Mouse (Mus musculus) CH12.LX (cell line): ENCODE measurements around the gene Ism2. TPM values are rescaled to one million over a fixed set of nuclear protein-coding genes. Genes with fewer than 3 reads are reported as not detected.

Experiments
- DNase-seq: peaks from one replicate; pipeline ENCODE4 v3.0.0-alpha.2; 2013; ENCODE audit errors: extremely low read depth
- H3K27ac ChIP-seq: 2 replicates; pipeline ENCODE4 v1.5.1; 2012; ENCODE audit warnings: low read depth, mild to moderate bottlenecking, control low read depth, moderate library complexity; ENCODE audit not compliant: insufficient read depth
- H3K27me3 ChIP-seq: replicated peaks from 2 replicates; pipeline ENCODE3; 2012; ENCODE audit warnings: inconsistent platforms
- H3K36me3 ChIP-seq, 2 experiments: replicated peaks in 1 of 2; 2 replicates each; pipeline versions ENCODE3 to v1.6.1; 2012; ENCODE audit warnings: inconsistent platforms in 1 of 2, low read length in 1 of 2, mild to moderate bottlenecking in 1 of 2, mixed read lengths in 1 of 2, moderate library complexity in 1 of 2; ENCODE audit not compliant: control insufficient read depth in 1 of 2, insufficient read depth in 1 of 2
- H3K4me1 ChIP-seq, 2 experiments: 2 replicates each; pipeline ENCODE4 v1.6.1; 2012; ENCODE audit warnings: inconsistent platforms in 1 of 2, moderate library complexity in 1 of 2; ENCODE audit not compliant: insufficient read depth in 2 of 2, control insufficient read depth in 1 of 2
- H3K4me2 ChIP-seq: 2 replicates; pipeline ENCODE4 v1.6.1; 2012; ENCODE audit warnings: low read depth, mild to moderate bottlenecking, control low read depth; ENCODE audit not compliant: poor library complexity, insufficient read depth, severe bottlenecking
- H3K4me3 ChIP-seq, 3 experiments: fragments of 150-350 bp in 1 of 3; sonication (generic) in 1 of 3; replicated peaks in 1 of 3; 2 replicates each; pipeline versions ENCODE3 to v1.5.1; 2011 to 2012; ENCODE audit warnings: low read depth in 2 of 3, low read length in 2 of 3, mild to moderate bottlenecking in 2 of 3, moderate library complexity in 2 of 3, control low read depth in 1 of 3, improper control_type of control experiment in 1 of 3, inconsistent platforms in 1 of 3, mixed read lengths in 1 of 3; ENCODE audit not compliant: poor library complexity in 1 of 3
- H3K79me2 ChIP-seq: replicated peaks from 2 replicates; pipeline ENCODE4 v1.6.1; 2012; ENCODE audit warnings: mild to moderate bottlenecking, moderate library complexity; ENCODE audit not compliant: control insufficient read depth, poor library complexity, insufficient read depth, severe bottlenecking; ENCODE audit errors: extremely low read depth
- H3K9ac ChIP-seq: 2 replicates; pipeline ENCODE4 v1.6.1; 2012; ENCODE audit warnings: low read depth, mild to moderate bottlenecking, control low read depth, moderate library complexity; ENCODE audit not compliant: insufficient read depth
- H3K9me3 ChIP-seq: replicated peaks from 2 replicates; pipeline ENCODE3; 2012; ENCODE audit warnings: low read length, inconsistent platforms, mixed read lengths
- BHLHE40 ChIP-seq: IDR thresholded peaks from 2 replicates; pipeline ENCODE4 v1.6.1; 2011; ENCODE audit warnings: mild to moderate bottlenecking, low read depth, low read length, improper control_type of control experiment
- CHD1 ChIP-seq: IDR thresholded peaks from 2 replicates; pipeline ENCODE4 v1.6.1; 2012; ENCODE audit warnings: low read depth, low read length, improper control_type of control experiment, inconsistent platforms
- CTCF ChIP-seq, 2 experiments: IDR thresholded peaks in 1 of 2; conservative IDR thresholded peaks in 1 of 2; 2 replicates each; pipeline ENCODE4 v1.5.1; 2011 to 2012; ENCODE audit warnings: low read depth in 2 of 2, low read length in 2 of 2, improper control_type of control experiment in 1 of 2, inconsistent platforms in 1 of 2, mild to moderate bottlenecking in 1 of 2, moderate library complexity in 1 of 2
- E2F4 ChIP-seq: IDR thresholded peaks from 2 replicates; pipeline ENCODE4 v1.6.1; 2011; ENCODE audit warnings: low read depth, low read length, improper control_type of control experiment; ENCODE audit not compliant: insufficient replicate concordance
- HCFC1 ChIP-seq: IDR thresholded peaks from 2 replicates; pipeline ENCODE4 v1.6.1; 2012; ENCODE audit warnings: low read depth, mild to moderate bottlenecking, inconsistent platforms, low read length, improper control_type of control experiment
- IRF4 ChIP-seq: IDR thresholded peaks from 2 replicates; pipeline ENCODE4 v1.6.1; 2014; ENCODE audit warnings: low read depth, mild to moderate bottlenecking, inconsistent platforms, low read length, improper control_type of control experiment
- JUND ChIP-seq: conservative IDR thresholded peaks from 2 replicates; pipeline ENCODE4 v1.6.1; 2011; ENCODE audit warnings: low read depth, low read length, improper control_type of control experiment
- MAX ChIP-seq: IDR thresholded peaks from 2 replicates; pipeline ENCODE4 v1.6.1; 2011; ENCODE audit warnings: low read length, improper control_type of control experiment
- MEF2A ChIP-seq: IDR thresholded peaks from 2 replicates; pipeline ENCODE4 v1.6.1; 2014; ENCODE audit warnings: low read depth, mild to moderate bottlenecking, inconsistent platforms, low read length, improper control_type of control experiment, borderline replicate concordance
- MXI1 ChIP-seq: IDR thresholded peaks from 2 replicates; pipeline ENCODE4 v1.6.1; 2011; ENCODE audit warnings: mild to moderate bottlenecking, low read depth, low read length, improper control_type of control experiment
- NELFE ChIP-seq: IDR thresholded peaks from 2 replicates; pipeline ENCODE4 v1.6.1; 2011; ENCODE audit warnings: low read depth, low read length, improper control_type of control experiment
- NRF1 ChIP-seq: IDR thresholded peaks from 2 replicates; pipeline ENCODE4 v1.6.1; 2014; ENCODE audit warnings: low read depth, mild to moderate bottlenecking, inconsistent platforms, low read length, improper control_type of control experiment, moderate library complexity
- PAX5 ChIP-seq: IDR thresholded peaks from 2 replicates; pipeline ENCODE4 v1.6.1; 2012; ENCODE audit warnings: low read length, inconsistent platforms, mixed read lengths
- POLR2A ChIP-seq: IDR thresholded peaks from 2 replicates; pipeline ENCODE4 v1.6.1; 2011; ENCODE audit warnings: low read depth, mild to moderate bottlenecking, improper control_type of control experiment, low read length
- RAD21 ChIP-seq: IDR thresholded peaks from 2 replicates; pipeline ENCODE4 v1.6.1; 2011; ENCODE audit warnings: low read depth, mild to moderate bottlenecking, low read length, improper control_type of control experiment, moderate library complexity
- SIN3A ChIP-seq: IDR thresholded peaks from 2 replicates; pipeline ENCODE4 v1.6.1; 2012; ENCODE audit warnings: low read length, improper control_type of control experiment, inconsistent platforms
- SMC3 ChIP-seq: IDR thresholded peaks from 2 replicates; pipeline ENCODE4 v1.6.1; 2011; ENCODE audit warnings: low read depth, low read length, improper control_type of control experiment
- UBTF ChIP-seq: IDR thresholded peaks from 2 replicates; pipeline ENCODE4 v1.6.1; 2012; ENCODE audit warnings: low read depth, mild to moderate bottlenecking, inconsistent platforms, low read length, improper control_type of control experiment, moderate library complexity
- ZC3H11A ChIP-seq: IDR thresholded peaks from 2 replicates; pipeline ENCODE4 v1.6.1; 2012; ENCODE audit warnings: low read depth, mild to moderate bottlenecking, inconsistent platforms, low read length, improper control_type of control experiment
- ZNF384 ChIP-seq: IDR thresholded peaks from 2 replicates; pipeline ENCODE4 v1.6.1; 2012; ENCODE audit warnings: low read depth, low read length, improper control_type of control experiment, inconsistent platforms
- dilution Hi-C: fragments of 300-500 bp; cut with MboI; formaldehyde crosslinking; loops from 2 replicates; pipeline ENCODE4 v1.14.3; 2020; ENCODE audit warnings: low sequenced_read_pairs; ENCODE audit not compliant: extremely low pct_unique_long_range_greater_than_20kb, extremely low pct_ligation_motif_present
- in situ Hi-C: fragments of 300-500 bp; cut with MboI; formaldehyde crosslinking; loops from 3 replicates; pipeline ENCODE4 v1.14.3; 2019; ENCODE audit warnings: low sequenced_read_pairs, low pct_ligation_motif_present, low pct_unique_long_range_greater_than_20kb, mixed read lengths
- polyA plus RNA-seq: library from polyadenylated mRNA; unstranded; fragments of >175 nt; gene quantifications from 2 replicates; pipeline ENCODE4 v1.2.1, GENCODE M21; 2012; ENCODE audit warnings: low read depth; ENCODE audit not compliant: insufficient read length
- total RNA-seq, 2 experiments: library from RNA; depleted of rRNA; stranded (reverse); fragments of 300-350 nt in 1 of 2; fragments of >200 nt in 1 of 2; gene quantifications; 2 replicates each; pipeline ENCODE4 v1.2.3; 2012 to 2014

Ism2 gene
- total and polyA plus RNA-seq, 3 experiments = 0.08 TPM; not detected in 2

GRCm38 (mm10) chr12:87334886-87335285 lies 35.4 kb upstream of the Ism2 start:
- Histone ChIP-seq H3K27me3 (no peaks in the 10 kb centered on the region), H3K9me3 (no peaks in the 10 kb centered on the region), H3K27ac (no peak overlapping the region), H3K4me3 (no peak overlapping the region), H3K79me2 (no peaks in the 10 kb centered on the region), H3K9ac (no peak overlapping the region), H3K4me1 (peaks cover 12 to 26% of the 10 kb centered on the region in 2 experiments), H3K36me3 (peaks cover 0 to 28% of the 10 kb centered on the region in 2 experiments), H3K4me2 (no peak overlapping the region)
- dilution Hi-C loops (no loop called here), in situ Hi-C loops (loop anchor here (5.0 kb wide), 1 partner anchor 133 kb away; the partner anchor contains the start of gene Tmed8)
- DNase-seq = peak; percentile 56
- TF ChIP-seq RAD21 (peak; percentile 98), CTCF (conservative IDR thresholded peaks at IDR 0.05 in 1 of 2, IDR thresholded peaks at IDR 0.05 in 1 of 2; ENCODE audit: low read depth in 2 of 2, low read length in 2 of 2) (peak in 1 of 2 experiments; percentile 91; a peak in 2 of 4 replicates), MEF2A (no peak), ZC3H11A (peak; percentile 67), SMC3 (peak; percentile 88), JUND (0 out of 2 replicates have a peak, but pooled peaks have one; percentile 27), IRF4 (0 out of 2 replicates have a peak, but pooled peaks have one; percentile 23), UBTF (no peak), MXI1 (no peak)

GRCm38 (mm10) chr12:87333794-87334193 lies 34.3 kb upstream of the Ism2 start:
- Histone ChIP-seq H3K27ac (no peak overlapping the region), H3K4me2 (no peak overlapping the region), H3K4me1 (peaks cover 18 to 35% of the 10 kb centered on the region in 2 experiments), H3K4me3 (no peak overlapping the region), H3K27me3 (no peaks in the 10 kb centered on the region), H3K9ac (no peak overlapping the region), H3K79me2 (no peaks in the 10 kb centered on the region), H3K36me3 (peaks cover 0 to 27% of the 10 kb centered on the region in 2 experiments), H3K9me3 (no peaks in the 10 kb centered on the region)
- in situ Hi-C loops = no loop called here
- TF ChIP-seq ZNF384 (no peak), SIN3A (no peak), MXI1 (no peak), BHLHE40 (no peak), PAX5 (no peak), SMC3 (no peak), HCFC1 (no peak), POLR2A (no peak), CHD1 (no peak), ZC3H11A (no peak), NELFE (no peak), E2F4 (no peak), NRF1 (no peak), MAX (no peak)
- dilution Hi-C loops = no loop called here
- no peak for DNase-seq
